Mouse (Mus musculus) embryonic fibroblast, embryonic 13.5 days (primary cell): ENCODE data around the gene Stmn3.

Experiments used
- CTCF ChIP-seq: IDR thresholded peaks from 2 replicates; pipeline ENCODE4 v1.5.1; 2011; ENCODE audit warnings: mild to moderate bottlenecking, control low read depth, low read length, moderate library complexity, borderline replicate concordance; ENCODE audit not compliant: insufficient read depth
- POLR2A ChIP-seq: IDR thresholded peaks from 2 replicates; pipeline ENCODE4 v1.6.1; 2011; ENCODE audit warnings: low read depth, mild to moderate bottlenecking, control low read depth, low read length, moderate library complexity

- TF ChIP-seq CTCF (no peak), POLR2A (no peak)
Observed at GRCm38 (mm10) chr2:181304944-181305343, 9.4 kb downstream of the Stmn3 start.
